Mouse (Mus musculus): ENCODE results near the gene Avil. TPM values are rescaled to one million over a fixed set of nuclear protein-coding genes. Genes with fewer than 3 reads are reported as not detected.
A peak's percentile ranks its signal among the peaks of the same experiment; 100 is the strongest.

Gene Avil
- polyA plus RNA-seq, 1 experiment, result not detected

DNA sequence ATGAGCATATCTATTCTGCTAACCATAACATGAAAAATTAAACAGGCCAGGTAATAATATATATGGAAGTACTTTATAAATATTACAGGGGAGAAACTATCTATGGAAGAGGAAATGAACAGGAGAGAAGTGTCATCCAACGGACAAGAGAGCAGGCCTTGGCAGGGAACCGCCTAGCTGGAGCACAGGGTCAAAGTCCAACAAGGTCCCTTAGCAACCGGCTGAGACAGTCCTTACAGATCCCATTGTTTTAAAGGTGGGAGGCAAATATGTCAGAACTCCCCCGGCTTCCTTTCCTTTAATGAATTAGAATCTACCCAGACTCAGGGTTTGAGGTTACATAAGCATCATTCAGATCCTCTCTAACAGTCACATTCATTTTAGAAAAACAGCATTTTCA is 23.4 kb upstream of the Avil start:
- Histone ChIP-seq H3K27ac (replicated peaks; ENCODE audit: low read depth, low read length) (no peak overlapping the region), H3K4me1 (ENCODE audit: control insufficient read depth, insufficient read depth, insufficient read length, low read length) (peaks cover 4% of the 10 kb centered on the region), H3K4me3 (ENCODE audit: insufficient read depth, low read depth, low read length) (no peak overlapping the region)

- H3K4me1 ChIP-seq (ENCODE audit: control insufficient read depth, insufficient read depth, insufficient read length, low read length), result peaks cover 17% of the 10 kb centered on the region
- peak within 1 kb of the TSS; percentile 92 for H3K27ac ChIP-seq (replicated peaks; ENCODE audit: low read depth, low read length)
- H3K4me3 ChIP-seq (ENCODE audit: insufficient read depth, low read depth, low read length), result peak within 1 kb of the TSS; percentile 98
Observed at GRCm38 (mm10) chr10:126978277-126978994, 22.1 kb upstream of the Avil start, which contains the start of gene Ctdsp2. Gene Ctdsp2, plus strand, starts transcription at chr10:126978717.

- peak overlapping the region; percentile 98 for H3K4me3 ChIP-seq (ENCODE audit: insufficient read depth, low read depth, low read length)
- peaks cover 23% of the 10 kb centered on the region for H3K4me1 ChIP-seq (ENCODE audit: control insufficient read depth, insufficient read depth, insufficient read length, low read length)
- H3K27ac ChIP-seq (replicated peaks; ENCODE audit: low read depth, low read length), result peak overlapping the region; percentile 92
Observed at GRCm38 (mm10) chr10:126979121-126979635, 21.3 kb upstream of the Avil start.

- H3K4me1 ChIP-seq (ENCODE audit: control insufficient read depth, insufficient read depth, insufficient read length, low read length), result peaks cover 27% of the 10 kb centered on the region
- H3K27ac ChIP-seq (replicated peaks; ENCODE audit: low read depth, low read length), result peak overlapping the region; percentile 92
- H3K4me3 ChIP-seq (ENCODE audit: insufficient read depth, low read depth, low read length), result peak overlapping the region; percentile 98
Observed at GRCm38 (mm10) chr10:126979636-126980151, 20.8 kb upstream of the Avil start.

DNA sequence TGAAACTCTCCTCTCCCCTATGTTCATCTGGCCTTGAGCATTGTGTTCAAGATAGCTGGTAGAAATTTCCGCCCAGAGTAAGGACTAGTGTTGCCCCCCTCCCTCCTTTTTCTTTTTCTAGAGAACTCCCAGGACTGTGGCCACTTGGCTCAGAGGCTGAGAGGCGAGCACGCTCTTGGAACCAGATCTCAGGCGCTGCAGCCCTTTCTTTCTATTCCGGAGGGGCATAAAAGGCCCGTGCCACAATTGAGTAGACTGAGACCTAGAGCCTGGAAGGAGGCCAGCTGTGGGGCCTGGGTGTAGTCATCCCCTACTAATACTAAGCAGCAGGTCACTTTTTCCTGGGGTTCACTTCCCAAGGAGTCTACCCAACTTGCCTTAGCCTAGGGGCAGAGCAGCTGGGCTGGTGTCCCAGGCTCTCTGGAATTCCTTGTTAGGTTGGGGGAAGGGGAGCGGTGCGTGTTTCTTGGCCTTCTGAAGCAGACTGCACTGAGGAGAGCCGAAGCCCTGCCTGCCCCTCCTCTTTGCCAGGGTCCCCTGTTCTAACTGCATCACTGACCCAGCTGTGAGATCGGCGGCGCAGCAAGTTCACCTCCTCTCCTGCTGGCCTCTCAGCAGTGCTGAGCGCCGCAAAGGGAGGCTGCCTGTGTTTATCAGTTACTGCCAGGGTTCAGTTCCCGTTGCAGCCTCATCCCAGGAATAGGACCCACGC is 20.1 kb upstream of the Avil start:
- Histone ChIP-seq H3K4me3 (ENCODE audit: insufficient read depth, low read depth, low read length) (peak overlapping the region; percentile 98), H3K27ac (replicated peaks; ENCODE audit: low read depth, low read length) (peak overlapping the region; percentile 73), H3K4me1 (ENCODE audit: control insufficient read depth, insufficient read depth, insufficient read length, low read length) (peaks cover 33% of the 10 kb centered on the region)

DNA sequence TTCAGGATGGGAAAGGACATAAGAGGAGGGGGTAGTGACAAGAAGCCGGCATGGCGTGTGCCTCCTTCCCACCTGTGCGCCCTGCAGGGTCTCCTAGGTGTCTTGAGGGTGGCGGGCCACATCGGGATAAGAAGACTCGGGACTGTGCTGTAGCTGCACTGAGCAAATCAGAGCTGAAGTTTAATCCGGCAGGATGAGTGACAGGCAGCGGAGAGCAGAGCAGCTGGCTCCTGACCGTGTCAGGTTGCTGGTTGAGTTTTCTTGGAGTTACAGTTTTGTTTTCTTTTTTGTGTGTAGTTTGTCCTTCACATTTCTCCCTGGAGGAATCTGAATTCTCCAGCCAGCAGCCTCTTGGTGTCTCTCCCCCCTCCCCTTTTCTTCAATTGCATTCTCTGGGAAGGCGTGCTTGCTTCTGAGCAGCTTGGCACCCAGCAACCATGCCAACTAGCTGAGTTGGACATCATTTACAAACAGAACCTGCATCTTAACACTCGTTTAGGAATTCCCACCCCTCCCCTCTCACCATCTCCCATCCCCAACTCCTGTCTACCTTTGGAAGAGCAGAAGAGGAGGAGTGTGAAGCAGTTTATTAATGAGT is 19.5 kb upstream of the Avil start:
- Histone ChIP-seq H3K4me1 (ENCODE audit: control insufficient read depth, insufficient read depth, insufficient read length, low read length) (peaks cover 39% of the 10 kb centered on the region), H3K27ac (replicated peaks; ENCODE audit: low read depth, low read length) (peak overlapping the region; percentile 73), H3K4me3 (ENCODE audit: insufficient read depth, low read depth, low read length) (peak overlapping the region; percentile 98)

DNA sequence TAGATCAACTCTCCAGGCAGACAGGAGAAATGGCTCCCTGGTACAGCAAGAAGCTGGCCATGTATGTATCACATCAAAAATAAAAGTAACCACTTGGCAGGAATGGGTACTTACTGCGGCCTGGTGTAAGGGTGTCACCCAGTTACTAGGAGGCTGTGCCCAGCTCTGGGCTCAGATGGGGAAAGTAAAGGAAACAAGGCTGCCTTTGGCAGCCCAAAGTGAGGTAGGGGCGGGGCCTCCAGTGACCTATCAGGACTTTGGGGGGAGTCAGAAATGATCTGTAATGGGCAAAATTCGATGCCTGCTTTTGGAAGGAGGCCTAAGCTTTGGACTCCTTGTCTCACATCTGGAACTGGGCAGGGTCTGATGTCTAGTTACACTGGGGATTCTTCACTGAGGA is 18.8 kb upstream of the Avil start:
- Histone ChIP-seq H3K4me3 (ENCODE audit: insufficient read depth, low read depth, low read length) (peak overlapping the region; percentile 43), H3K4me1 (ENCODE audit: control insufficient read depth, insufficient read depth, insufficient read length, low read length) (peaks cover 44% of the 10 kb centered on the region)

GRCm38 (mm10) chr10:126983193-126983725 is 17.2 kb upstream of the Avil start:
- H3K4me3 ChIP-seq (ENCODE audit: insufficient read depth, low read depth, low read length), result peak overlapping the region; percentile 43
- peaks cover 58% of the 10 kb centered on the region for H3K4me1 ChIP-seq (ENCODE audit: control insufficient read depth, insufficient read depth, insufficient read length, low read length)
- peak overlapping the region; percentile 24 for H3K27ac ChIP-seq (replicated peaks; ENCODE audit: low read depth, low read length)

More for the DNA sequence above, 18.8 kb upstream of the Avil start:
- no peak overlapping the region for H3K27ac ChIP-seq (replicated peaks; ENCODE audit: low read depth, low read length)

- Histone ChIP-seq H3K4me3 (ENCODE audit: insufficient read depth, low read depth, low read length) (peak overlapping the region; percentile 43), H3K4me1 (ENCODE audit: control insufficient read depth, insufficient read depth, insufficient read length, low read length) (peaks cover 65% of the 10 kb centered on the region), H3K27ac (replicated peaks; ENCODE audit: low read depth, low read length) (peak overlapping the region; percentile 24)
Observed at GRCm38 (mm10) chr10:126984189-126985004, 16.1 kb upstream of the Avil start.

DNA sequence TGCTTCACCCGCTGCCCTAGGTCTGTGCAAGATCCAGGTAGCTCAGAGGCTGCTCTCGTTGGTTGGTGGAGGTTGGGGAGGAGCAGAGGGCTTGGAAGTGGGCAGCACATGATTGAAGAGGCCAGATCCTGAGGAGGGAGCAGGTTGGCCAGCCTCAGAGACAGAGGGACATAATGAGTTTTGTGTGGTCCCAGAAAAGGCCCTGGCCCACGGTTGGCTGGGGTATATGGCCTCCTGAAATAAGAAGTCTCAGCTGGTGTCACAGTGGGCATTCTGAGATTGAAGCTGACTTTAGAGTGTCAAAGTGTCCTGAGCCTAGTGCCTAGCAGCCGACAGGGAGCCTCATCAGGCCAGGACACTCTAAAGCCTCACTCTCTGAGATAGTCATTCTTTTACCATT is 15.4 kb upstream of the Avil start:
- H3K4me1 ChIP-seq (ENCODE audit: control insufficient read depth, insufficient read depth, insufficient read length, low read length), result peaks cover 66% of the 10 kb centered on the region
- no peak overlapping the region for H3K27ac ChIP-seq (replicated peaks; ENCODE audit: low read depth, low read length)
- no peak overlapping the region for H3K4me3 ChIP-seq (ENCODE audit: insufficient read depth, low read depth, low read length)

DNA sequence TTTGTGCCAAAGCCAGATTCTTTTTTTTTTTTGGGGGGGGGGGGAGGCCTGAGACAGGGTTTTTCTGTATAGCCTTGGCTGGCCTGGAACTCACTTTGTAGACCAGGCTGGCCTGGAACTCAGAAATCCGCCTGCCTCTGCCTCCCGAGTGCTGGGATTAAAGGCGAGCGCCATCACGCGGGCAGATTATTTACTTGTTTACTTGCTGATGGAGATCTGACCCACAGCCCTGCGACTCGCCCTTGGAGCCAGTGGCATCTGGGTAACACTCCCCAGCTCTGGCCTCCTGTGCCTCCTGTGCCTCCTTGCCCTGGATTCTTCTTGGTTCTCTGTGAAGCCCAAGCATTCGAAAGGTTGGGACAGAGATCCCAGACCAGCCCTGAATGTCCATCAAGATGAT is 14.9 kb upstream of the Avil start:
- H3K4me1 ChIP-seq (ENCODE audit: control insufficient read depth, insufficient read depth, insufficient read length, low read length), result peaks cover 68% of the 10 kb centered on the region
- H3K4me3 ChIP-seq (ENCODE audit: insufficient read depth, low read depth, low read length), result no peak overlapping the region
- peak overlapping the region; percentile 52 for H3K27ac ChIP-seq (replicated peaks; ENCODE audit: low read depth, low read length)

- peak overlapping the region; percentile 32 for H3K4me3 ChIP-seq (ENCODE audit: insufficient read depth, low read depth, low read length)
- H3K4me1 ChIP-seq (ENCODE audit: control insufficient read depth, insufficient read depth, insufficient read length, low read length), result peaks cover 73% of the 10 kb centered on the region
Observed at GRCm38 (mm10) chr10:126986541-126986961, 14.0 kb upstream of the Avil start.

DNA sequence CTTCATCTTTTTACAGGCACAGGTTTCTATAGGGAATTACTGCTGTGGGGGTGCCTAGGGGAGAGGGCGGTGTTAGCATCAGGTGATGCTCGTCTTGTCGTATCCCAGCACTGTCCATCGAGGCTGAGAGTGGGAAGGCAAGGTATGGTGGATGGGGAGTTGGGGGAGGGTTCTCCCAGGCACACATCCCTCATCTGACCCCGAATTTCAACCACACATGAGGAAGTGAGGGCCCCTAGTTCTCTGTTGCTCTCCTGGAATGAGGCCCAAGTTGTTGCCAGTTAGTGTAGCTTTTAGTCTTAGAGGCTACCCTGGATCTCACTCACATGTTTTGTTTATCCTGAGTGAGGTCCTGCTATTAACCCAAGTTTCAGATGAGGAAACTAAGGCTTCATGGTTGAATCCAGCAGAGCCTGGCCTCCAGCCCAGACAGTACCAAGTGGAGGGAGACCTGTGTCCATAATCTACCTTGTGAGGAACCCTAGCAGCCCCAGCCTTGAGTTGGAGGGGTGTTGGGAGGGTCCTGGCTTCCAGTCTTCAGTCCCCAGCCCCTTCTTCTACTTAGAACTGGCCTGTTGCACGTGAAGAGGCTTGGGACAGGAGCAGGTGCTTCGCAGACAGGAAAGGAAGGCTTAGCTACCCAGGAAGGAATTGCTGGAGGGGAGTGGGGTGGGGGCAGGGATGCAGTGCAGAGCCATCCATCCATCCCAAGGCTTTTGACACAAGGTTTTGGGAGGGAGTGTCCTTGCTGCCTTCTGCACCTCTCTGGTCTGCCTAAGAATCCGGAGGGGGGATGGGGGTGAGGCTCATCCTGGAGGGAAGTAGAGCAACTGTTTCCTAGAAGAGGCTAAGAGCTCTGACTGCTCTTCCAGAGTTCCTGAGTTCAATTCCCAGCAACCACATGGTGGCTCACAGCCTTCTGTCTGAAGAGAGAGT is 13.1 kb upstream of the Avil start:
- Histone ChIP-seq H3K4me1 (ENCODE audit: control insufficient read depth, insufficient read depth, insufficient read length, low read length) (peaks cover 66% of the 10 kb centered on the region), H3K4me3 (ENCODE audit: insufficient read depth, low read depth, low read length) (peak overlapping the region; percentile 32), H3K27ac (replicated peaks; ENCODE audit: low read depth, low read length) (peak overlapping the region; percentile 84)

More at GRCm38 (mm10) chr10:126986541-126986961, 14.0 kb upstream of the Avil start:
- H3K27ac ChIP-seq (replicated peaks; ENCODE audit: low read depth, low read length), result peak overlapping the region; percentile 84
